Mouse (Mus musculus) limb, embryonic 14.5 days (tissue): Measurements from ENCODE around the gene Dnah2. TPM values are rescaled to one million over a fixed set of nuclear protein-coding genes. Genes with fewer than 3 reads are reported as not detected.

ENCODE experiments used
- ATAC-seq: fragments of 200-750 bp; cut with Nextera tagmentation; 2 replicates; pipeline ENCODE4 v1.8.0; 2017; ENCODE audit warnings: low read depth, moderate number of reproducible peaks, moderate TSS enrichment; ENCODE audit not compliant: low FRiP score
- DNase-seq: peaks from one replicate; pipeline ENCODE4 v3.0.0-alpha.2; 2015; ENCODE audit warnings: low spot score
- H3K27ac ChIP-seq: fragments of 300-500 bp; sonication (generic); replicated peaks from 2 replicates; pipeline ENCODE4 v1.5.1; 2014; ENCODE audit warnings: low read depth, mild to moderate bottlenecking, low read length, moderate library complexity, mixed read lengths
- H3K27me3 ChIP-seq: fragments of 300-500 bp; sonication (generic); 2 replicates; pipeline ENCODE4 v1.6.1; 2014; ENCODE audit warnings: low read length, mixed read lengths; ENCODE audit not compliant: control insufficient read depth, insufficient read depth
- H3K36me3 ChIP-seq: fragments of 300-500 bp; sonication (generic); 2 replicates; pipeline ENCODE4 v1.6.1; 2014; ENCODE audit warnings: mild to moderate bottlenecking, low read length, moderate library complexity, mixed read lengths; ENCODE audit not compliant: control insufficient read depth, insufficient read depth
- H3K4me1 ChIP-seq: fragments of 300-500 bp; sonication (generic); 2 replicates; pipeline ENCODE4 v1.6.1; 2014; ENCODE audit warnings: antibody characterized with exemption, low read length, mixed read lengths; ENCODE audit not compliant: control insufficient read depth, insufficient read depth
- H3K4me2 ChIP-seq: fragments of 300-500 bp; sonication (generic); replicated peaks from 2 replicates; pipeline ENCODE4 v1.6.1; 2014; ENCODE audit warnings: low read depth, mild to moderate bottlenecking, low read length, moderate library complexity; ENCODE audit not compliant: severe bottlenecking
- H3K4me3 ChIP-seq: fragments of 300-500 bp; sonication (generic); replicated peaks from 2 replicates; pipeline ENCODE4 v1.5.1; 2014; ENCODE audit warnings: low read length
- H3K9ac ChIP-seq: fragments of 300-500 bp; sonication (generic); 2 replicates; pipeline ENCODE4 v1.6.1; 2014; ENCODE audit warnings: mild to moderate bottlenecking, low read depth, low read length, moderate library complexity; ENCODE audit not compliant: severe bottlenecking
- H3K9me3 ChIP-seq: fragments of 300-500 bp; sonication (generic); 2 replicates; pipeline ENCODE4 v1.6.1; 2016; ENCODE audit warnings: low read length; ENCODE audit not compliant: control insufficient read depth
- POLR2A ChIP-seq: fragments of 200-500 bp; IDR thresholded peaks from 2 replicates; pipeline ENCODE4 v1.8.0; 2012; ENCODE audit warnings: inconsistent platforms, mild to moderate bottlenecking, moderate library complexity, borderline replicate concordance; ENCODE audit not compliant: insufficient read depth, insufficient read length; ENCODE audit errors: extremely low read depth
- WGBS: fragments of 180-500 bp; shearing (Covaris S2); extraction: QIAGEN DNeasy Blood & Tissue Kit; methylation state at CpG from one replicate; pipeline ENCODE4 v1.1.7; 2014; 5-methylcytosine and 5-hydroxymethylcytosine counted together
- polyA plus RNA-seq, 2 experiments: library from polyadenylated mRNA; depleted of rRNA in 1 of 2; stranded (reverse) in 1 of 2; unstranded in 1 of 2; fragments of >200 nt; fragmentation: Nextera tagmentation in 1 of 2; extraction: Ambion mirVana in 1 of 2; gene quantifications; 2 replicates each; pipeline versions ENCODE4 v1.2.1 to v1.2.3; 2012 to 2014

The Dnah2 gene
- polyA plus RNA-seq, 2 experiments = 4.2 to 4.7 TPM

DNA sequence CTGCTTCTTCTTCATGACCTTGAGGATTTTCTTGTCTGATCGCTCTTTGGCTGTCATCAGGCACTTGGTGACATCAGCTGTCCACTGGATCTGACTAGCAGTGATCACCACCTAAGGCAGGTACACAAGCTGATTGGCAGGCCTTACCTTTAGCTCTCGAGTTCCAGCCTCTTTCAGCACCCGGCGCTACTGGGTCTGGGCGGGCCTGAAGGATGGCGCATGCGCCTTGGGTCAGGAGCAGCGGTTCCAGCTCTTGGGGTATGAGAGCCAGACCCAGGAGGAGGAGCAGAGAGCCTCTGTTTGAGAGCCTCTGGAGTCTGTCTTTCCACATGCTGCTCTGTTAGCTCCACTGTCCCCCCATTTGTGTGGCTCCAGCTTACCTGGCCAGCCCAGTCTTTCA is 71.3 kb downstream of the Dnah2 start:
- Histone ChIP-seq H3K4me2 (no peak overlapping the region), H3K4me3 (no peak overlapping the region), H3K9ac (no peak overlapping the region), H3K4me1 (no peaks in the 10 kb centered on the region), H3K36me3 (no peaks in the 10 kb centered on the region), H3K27me3 (no peaks in the 10 kb centered on the region), H3K27ac (no peak overlapping the region), H3K9me3 (no peaks in the 10 kb centered on the region)
- TF ChIP-seq POLR2A = no peak
- ATAC-seq (no peak), DNase-seq (no peak)
- WGBS = 90% methylated on average over 8 of the region's 8 CpGs

DNA sequence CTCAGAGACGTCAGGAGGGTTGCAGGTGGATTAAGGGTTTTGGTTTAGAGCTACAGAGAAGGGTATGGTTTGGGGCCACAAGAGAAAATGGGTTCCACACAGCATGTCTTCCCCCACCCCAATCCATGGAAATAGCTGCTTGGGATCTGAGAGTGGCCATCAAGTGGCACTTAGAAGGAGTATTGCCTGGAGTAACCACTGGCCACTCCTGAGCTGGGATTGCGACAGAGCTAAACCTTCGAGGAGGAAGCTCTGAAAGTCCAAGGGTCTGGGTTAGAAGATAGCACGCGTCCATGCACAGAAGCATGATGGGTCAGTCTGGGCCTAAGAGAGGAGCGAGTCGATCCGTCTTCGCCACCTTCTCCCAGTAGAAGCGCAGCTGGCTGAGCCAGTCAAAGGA is 72.1 kb downstream of the Dnah2 start:
- no peak overlapping the region for H3K27ac ChIP-seq
- 94% methylated on average over 10 of the region's 10 CpGs for WGBS
- no peaks in the 10 kb centered on the region for H3K9me3 ChIP-seq
- no peaks in the 10 kb centered on the region for H3K36me3 ChIP-seq
- DNase-seq = no peak
- no peak overlapping the region for H3K9ac ChIP-seq
- no peak overlapping the region for H3K4me3 ChIP-seq
- no peak for TF ChIP-seq POLR2A
- no peaks in the 10 kb centered on the region for H3K4me1 ChIP-seq
- H3K27me3 ChIP-seq = no peaks in the 10 kb centered on the region
- H3K4me2 ChIP-seq = no peak overlapping the region
- ATAC-seq = no peak

DNA sequence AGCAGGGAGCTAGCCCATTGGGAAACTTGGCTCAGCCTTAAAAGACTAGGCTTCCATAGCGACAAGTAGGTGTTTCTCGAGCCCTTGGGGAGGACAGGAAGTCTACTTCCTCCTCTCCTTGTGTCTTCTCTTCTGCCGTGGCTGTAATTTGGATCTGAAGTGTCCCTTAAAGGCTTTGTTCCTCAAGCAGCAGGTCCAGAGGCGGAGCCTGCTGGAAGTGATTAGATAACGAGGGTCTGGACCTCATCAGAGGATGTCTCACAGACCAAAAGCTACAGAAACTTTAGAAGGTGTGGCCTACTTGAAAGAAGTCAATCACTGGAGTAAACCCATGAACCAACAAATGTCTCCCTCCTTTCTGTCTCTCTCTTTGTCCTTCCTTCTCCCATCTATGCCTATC is 74.2 kb downstream of the Dnah2 start:
- no peak overlapping the region for H3K27ac ChIP-seq
- no peak for TF ChIP-seq POLR2A
- no peaks in the 10 kb centered on the region for H3K36me3 ChIP-seq
- H3K4me3 ChIP-seq = no peak overlapping the region
- ATAC-seq = no peak
- no peak overlapping the region for H3K9ac ChIP-seq
- 27% methylated on average over 5 of the region's 5 CpGs for WGBS
- H3K4me1 ChIP-seq = no peaks in the 10 kb centered on the region
- no peak for DNase-seq
- H3K4me2 ChIP-seq = no peak overlapping the region
- no peaks in the 10 kb centered on the region for H3K27me3 ChIP-seq
- no peaks in the 10 kb centered on the region for H3K9me3 ChIP-seq

DNA sequence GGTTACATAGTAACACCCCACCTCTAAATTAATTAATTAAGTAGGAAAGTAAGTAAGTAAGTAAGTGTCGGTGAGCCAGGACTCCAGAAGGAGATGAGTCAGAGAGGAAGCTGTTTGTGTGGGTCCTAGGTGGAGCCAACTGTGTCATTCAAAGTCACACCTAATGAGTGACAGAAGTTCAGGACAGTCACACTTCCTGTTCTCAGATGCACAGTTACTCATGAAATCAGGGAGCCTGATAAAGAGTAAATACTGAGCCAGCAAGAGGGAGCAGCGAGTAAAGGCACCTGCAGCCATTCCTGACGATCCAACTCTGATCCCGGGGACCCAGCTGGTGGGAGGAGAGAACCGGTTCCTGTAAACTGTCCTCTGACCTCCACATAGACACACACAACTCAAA is 76.2 kb downstream of the Dnah2 start:
- Histone ChIP-seq H3K36me3 (no peaks in the 10 kb centered on the region), H3K27me3 (no peaks in the 10 kb centered on the region), H3K4me2 (no peak overlapping the region), H3K27ac (no peak overlapping the region), H3K4me1 (no peaks in the 10 kb centered on the region), H3K9me3 (no peaks in the 10 kb centered on the region), H3K9ac (no peak overlapping the region), H3K4me3 (no peak overlapping the region)
- DNase-seq (no peak), ATAC-seq (no peak)
- no peak for TF ChIP-seq POLR2A
- 65% methylated on average over 5 of the region's 5 CpGs for WGBS

DNA sequence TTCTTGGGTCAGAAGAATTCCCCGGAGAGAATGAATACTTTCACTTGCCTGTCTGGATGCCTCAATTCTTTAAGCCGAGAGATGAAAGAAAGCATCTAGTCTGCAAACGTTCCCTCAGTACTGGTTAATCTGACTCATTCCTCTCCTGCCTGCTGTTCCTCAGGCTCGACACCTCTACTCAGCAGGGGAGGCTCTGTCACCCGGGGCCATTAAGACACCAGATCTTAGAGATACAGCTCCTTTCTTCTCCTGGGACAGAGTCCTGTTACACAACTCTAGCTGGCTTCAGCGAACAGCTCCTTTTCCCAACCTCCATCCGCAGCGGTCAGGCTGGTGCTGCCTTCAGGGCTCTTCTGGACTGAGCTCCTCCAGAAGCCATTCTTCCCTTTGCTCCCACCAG is 77.4 kb downstream of the Dnah2 start:
- no peak overlapping the region for H3K9ac ChIP-seq
- H3K4me1 ChIP-seq = no peaks in the 10 kb centered on the region
- peak; percentile 4 for DNase-seq
- 8% methylated on average over 8 of the region's 8 CpGs for whole genome bisulfite sequencing
- no peaks in the 10 kb centered on the region for H3K36me3 ChIP-seq
- ATAC-seq = no peak
- no peak overlapping the region for H3K4me2 ChIP-seq
- TF ChIP-seq POLR2A = no peak
- H3K27ac ChIP-seq = no peak overlapping the region
- H3K9me3 ChIP-seq = no peaks in the 10 kb centered on the region
- no peaks in the 10 kb centered on the region for H3K27me3 ChIP-seq
- no peak overlapping the region for H3K4me3 ChIP-seq

DNA sequence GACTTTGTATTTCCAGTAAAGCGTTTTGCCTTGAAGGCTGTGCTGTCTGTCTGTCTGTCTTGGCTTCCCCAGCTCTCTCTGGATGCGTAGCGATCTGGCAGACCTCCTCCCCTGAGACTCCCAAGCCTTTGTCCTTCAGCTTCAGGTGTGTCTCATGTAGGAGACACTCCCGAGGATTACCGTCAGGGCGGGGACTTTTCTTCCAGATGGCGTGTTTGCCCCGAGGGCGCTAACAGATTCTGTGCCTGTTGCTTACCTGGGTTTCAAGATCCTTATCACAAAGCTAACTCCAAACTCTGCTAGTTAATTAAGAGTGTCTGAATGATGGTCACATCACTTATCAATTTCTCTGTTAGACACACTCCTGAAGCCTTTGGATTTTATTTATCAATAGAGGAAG is 79.6 kb downstream of the Dnah2 start:
- TF ChIP-seq POLR2A = no peak
- H3K4me3 ChIP-seq = no peak overlapping the region
- H3K36me3 ChIP-seq = no peaks in the 10 kb centered on the region
- H3K9ac ChIP-seq = no peak overlapping the region
- H3K4me2 ChIP-seq = no peak overlapping the region
- H3K27me3 ChIP-seq = no peaks in the 10 kb centered on the region
- no peaks in the 10 kb centered on the region for H3K9me3 ChIP-seq
- 75% methylated on average over 9 of the region's 9 CpGs for WGBS
- no peak for ATAC-seq
- no peaks in the 10 kb centered on the region for H3K4me1 ChIP-seq
- DNase-seq = no peak
- H3K27ac ChIP-seq = no peak overlapping the region
